Mouse (Mus musculus): ENCODE measurements at regions not wholly inside any gene's neighbourhood (a gene's known extent, or its start where the extent isn't known, plus 50 kb on each side); places are given as distances from the start of the nearest gene placed in this dataset.

DNA sequence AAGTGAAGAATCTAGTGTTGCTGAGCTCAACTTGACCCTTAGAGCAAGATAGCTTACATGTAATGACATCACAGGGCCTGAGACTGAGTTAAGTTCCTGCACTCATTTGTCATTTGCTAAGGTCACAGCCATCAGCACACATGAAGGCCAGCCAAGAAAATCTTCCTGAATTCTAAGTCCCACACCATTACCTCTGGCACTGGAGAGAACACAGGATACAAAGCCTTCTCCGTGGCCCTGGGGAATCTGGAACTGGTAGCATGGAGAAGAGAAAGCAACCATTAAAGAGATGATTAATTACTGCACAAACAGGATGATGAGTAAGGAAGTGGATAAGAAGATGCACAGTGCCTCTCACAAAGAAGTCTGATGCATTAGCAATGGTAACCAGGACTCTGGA is 232.0 kb downstream of the Wdr72 start:
- ATAC-seq (replicated peaks; ENCODE audit: poor library complexity, severe bottlenecking) = no peak

DNA sequence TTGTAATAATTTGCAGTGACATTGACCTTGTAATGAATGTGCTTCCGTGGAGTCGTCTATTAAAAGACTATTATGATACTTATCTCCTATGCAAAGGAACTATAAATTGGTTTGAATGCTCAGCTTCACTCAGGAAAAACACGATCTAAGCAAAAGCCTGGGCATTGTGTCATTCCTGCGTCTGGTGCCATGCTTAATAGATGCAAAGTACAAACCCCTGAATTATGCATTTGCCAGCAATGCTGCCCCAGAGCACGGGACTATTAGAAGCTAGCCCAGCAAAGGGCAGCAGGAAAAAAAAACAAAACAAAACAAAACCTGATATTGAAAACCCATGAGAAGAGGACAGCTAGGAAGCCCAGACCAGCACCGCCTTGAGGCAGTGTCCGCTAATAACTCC is 234.9 kb downstream of the Wdr72 start:
- no peak for ATAC-seq (replicated peaks; ENCODE audit: poor library complexity, severe bottlenecking)

DNA sequence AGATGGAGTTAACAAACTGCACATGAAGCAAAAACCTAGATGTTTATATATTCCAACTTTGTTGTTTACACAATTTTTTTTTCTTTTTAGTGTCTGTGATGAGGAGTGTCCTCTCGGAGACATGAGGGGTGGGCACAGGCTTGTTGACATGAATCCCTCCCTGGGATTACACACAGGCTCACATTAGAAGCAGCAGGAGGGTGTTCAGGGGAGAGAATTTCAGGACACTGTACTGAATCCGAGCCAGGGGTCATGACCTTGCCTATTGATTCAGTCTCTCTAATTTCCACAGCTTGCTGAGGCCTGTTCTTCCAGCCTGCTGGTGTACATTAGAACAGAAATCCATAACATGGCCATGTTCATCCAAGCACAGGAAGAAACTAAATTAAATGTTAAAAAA is 238.6 kb downstream of the Wdr72 start:
- no peak for ATAC-seq (replicated peaks; ENCODE audit: poor library complexity, severe bottlenecking)

DNA sequence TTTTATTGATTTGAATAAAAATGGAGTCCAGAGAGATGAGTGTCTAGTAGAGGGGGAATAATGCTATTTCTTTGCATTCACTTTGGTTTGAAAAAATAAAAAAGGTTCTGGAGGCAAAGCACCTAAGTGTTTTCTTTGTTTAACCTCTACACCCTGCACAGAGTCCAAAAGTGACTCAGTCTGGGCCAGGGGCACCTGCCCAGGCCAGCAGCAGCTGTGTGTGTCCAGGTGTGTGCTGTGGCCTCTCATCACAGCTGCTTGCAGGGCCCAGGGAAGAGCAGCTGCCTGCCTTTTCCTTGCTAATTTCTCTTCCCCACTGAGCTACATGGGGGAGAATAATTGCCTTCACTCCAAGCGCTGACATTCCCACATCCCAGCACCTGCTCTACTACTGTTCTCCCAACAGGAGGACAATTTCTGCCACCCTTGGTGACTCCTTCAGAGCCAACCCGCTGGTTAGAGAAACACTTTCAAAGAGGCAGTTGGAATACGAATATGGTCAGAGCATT is 255.8 kb downstream of the Wdr72 start:
- no peak for ATAC-seq (replicated peaks; ENCODE audit: poor library complexity, severe bottlenecking)

GRCm38 (mm10) chr9:74376191-74376590 is 266.0 kb downstream of the Wdr72 start:
- no peak for ATAC-seq (replicated peaks; ENCODE audit: poor library complexity, severe bottlenecking)

- ATAC-seq (replicated peaks; ENCODE audit: poor library complexity, severe bottlenecking) = no peak
Observed at GRCm38 (mm10) chr9:74377204-74377603, 267.0 kb downstream of the Wdr72 start.

- ATAC-seq (replicated peaks; ENCODE audit: poor library complexity, severe bottlenecking) = no peak
Observed at GRCm38 (mm10) chr9:74384206-74384896, 274.2 kb downstream of the Wdr72 start.

GRCm38 (mm10) chr9:74425594-74425993 is 315.4 kb downstream of the Wdr72 start:
- ATAC-seq (replicated peaks; ENCODE audit: poor library complexity, severe bottlenecking) = peak; percentile 89

DNA sequence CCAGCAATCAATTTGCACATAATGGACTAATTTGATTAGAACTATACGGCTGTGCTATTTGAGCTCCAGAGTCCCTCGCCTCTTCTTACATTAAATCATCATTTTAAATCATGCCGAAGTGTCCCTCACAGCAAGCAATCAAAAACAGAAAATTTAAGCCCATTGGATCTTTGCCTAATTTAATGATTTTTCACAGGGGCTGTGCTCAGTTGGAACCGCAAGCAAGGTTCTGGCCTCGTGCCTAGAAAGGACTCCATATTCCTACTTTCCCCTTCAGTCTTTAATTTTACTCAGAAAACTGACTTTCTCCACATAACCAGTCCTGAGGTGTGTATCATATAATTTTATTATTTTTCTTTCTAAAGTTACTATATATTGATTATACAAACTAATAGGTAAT is 339.8 kb downstream of the Wdr72 start:
- no peak for ATAC-seq (replicated peaks; ENCODE audit: poor library complexity, severe bottlenecking)

GRCm38 (mm10) chr9:74461084-74461483 is 350.9 kb downstream of the Wdr72 start:
- no peak for ATAC-seq (replicated peaks; ENCODE audit: poor library complexity, severe bottlenecking)

DNA sequence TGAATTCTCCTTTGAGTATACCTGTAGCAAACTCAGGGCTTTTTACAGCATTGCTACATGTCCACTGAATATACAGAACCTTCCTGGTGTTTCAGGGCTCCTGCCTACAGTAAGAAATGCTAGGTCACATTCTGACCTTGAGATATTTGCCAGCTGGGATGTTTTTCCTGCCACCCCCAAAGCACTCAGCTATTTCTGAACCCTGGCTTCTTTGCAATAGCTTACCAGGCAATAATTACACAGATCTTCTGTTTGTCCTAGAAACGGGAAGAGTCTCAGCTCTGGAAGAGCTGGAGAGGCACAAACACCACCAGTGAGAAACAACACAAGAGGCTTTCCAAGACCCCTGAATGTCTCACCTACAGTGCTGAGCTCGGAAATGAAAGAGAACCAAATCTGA is 366.7 kb downstream of the Wdr72 start:
- ATAC-seq (replicated peaks; ENCODE audit: poor library complexity, severe bottlenecking) = no peak

GRCm38 (mm10) chr9:74479273-74479672 is 369.1 kb downstream of the Wdr72 start:
- ATAC-seq (replicated peaks; ENCODE audit: poor library complexity, severe bottlenecking) = no peak

- no peak for ATAC-seq (replicated peaks; ENCODE audit: poor library complexity, severe bottlenecking)
Observed at GRCm38 (mm10) chr9:74513887-74514286, 347.8 kb upstream of the Onecut1 start.

- ATAC-seq (replicated peaks; ENCODE audit: poor library complexity, severe bottlenecking) = no peak
Observed at GRCm38 (mm10) chr9:74528550-74528949, 333.2 kb upstream of the Onecut1 start.

DNA sequence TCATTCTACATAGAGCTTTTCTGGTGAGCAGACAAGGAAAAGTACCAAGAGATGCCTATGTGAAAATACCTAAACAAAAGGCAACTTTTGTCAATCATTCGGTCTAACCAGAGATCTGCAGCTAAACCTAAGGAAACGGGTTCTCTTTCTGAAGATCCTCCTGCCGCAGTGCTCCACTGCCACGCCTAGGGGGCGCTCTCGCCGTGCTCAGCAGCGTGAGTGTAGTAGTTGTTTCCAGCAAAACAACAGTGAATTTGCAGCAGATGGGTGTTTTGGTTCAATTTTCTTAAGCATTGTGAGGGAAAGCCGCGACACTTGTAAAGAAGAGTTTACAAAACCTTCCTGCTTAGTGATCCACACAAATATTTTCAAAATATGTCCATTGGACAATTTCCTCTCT is 331.4 kb upstream of the Onecut1 start:
- ATAC-seq (replicated peaks; ENCODE audit: poor library complexity, severe bottlenecking) = peak; percentile 58; the same call in 1 of the 2 replicates

DNA sequence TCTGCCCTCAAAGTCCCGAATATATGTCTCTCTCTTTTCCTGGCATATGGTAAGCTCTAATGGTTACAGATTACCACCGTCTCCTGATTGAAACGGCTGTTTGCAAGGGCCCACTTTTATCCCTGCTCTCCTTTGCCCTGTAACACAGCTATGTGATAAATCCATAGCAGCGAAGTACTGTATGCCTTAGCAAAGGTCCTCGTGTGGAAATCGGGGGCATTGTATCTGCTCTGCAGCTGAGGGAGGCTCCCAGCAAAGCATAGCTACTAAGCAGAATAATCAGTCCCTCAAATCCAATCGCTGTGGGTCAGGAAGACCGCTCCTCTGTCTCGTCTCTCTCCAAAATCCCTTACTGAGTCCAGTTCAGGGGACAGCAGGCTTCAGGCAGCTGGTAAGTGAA is 331.0 kb upstream of the Onecut1 start:
- no peak for ATAC-seq (replicated peaks; ENCODE audit: poor library complexity, severe bottlenecking)

DNA sequence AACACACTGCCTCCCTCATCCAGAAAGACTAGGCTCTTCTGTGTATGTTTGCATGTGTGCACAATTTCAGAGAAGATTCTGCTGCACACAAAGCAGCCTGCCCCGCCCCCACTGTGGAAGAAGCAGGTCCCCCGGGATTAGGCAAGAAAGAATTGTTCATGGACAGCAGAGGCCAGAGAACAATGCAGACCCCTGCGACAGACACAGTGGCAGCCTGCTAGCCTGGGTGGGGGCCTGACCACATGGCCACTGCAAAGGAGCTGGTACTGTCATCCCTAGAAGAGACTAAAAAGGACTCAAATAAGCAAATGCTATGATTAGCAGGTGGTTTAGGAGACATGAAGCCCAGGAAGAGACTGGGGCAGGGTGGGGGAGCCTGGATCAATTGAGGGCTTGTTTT is 329.7 kb upstream of the Onecut1 start:
- no peak for ATAC-seq (replicated peaks; ENCODE audit: poor library complexity, severe bottlenecking)

GRCm38 (mm10) chr9:74534976-74535375 is 326.7 kb upstream of the Onecut1 start:
- ATAC-seq (replicated peaks; ENCODE audit: poor library complexity, severe bottlenecking) = no peak

DNA sequence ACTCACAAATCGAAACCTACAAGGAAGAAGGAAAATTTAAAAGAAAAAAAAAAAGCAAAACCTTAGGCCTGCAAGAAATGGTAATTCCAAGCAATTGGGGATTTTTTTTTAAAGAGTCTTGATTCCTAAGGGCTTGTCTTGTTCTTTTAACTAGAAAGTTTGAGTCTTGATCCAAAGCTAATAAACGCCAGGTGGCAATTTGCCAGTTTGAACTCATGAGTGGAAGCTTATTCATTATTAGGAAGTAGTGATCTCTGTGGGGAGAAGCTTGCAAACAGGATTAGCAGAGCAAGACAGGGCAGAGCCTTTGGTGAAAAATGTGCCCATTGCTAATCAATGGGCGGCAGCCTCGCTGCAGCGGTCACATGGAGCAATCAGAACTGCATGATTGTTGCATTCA is 305.6 kb upstream of the Onecut1 start:
- no peak for ATAC-seq (replicated peaks; ENCODE audit: poor library complexity, severe bottlenecking)

DNA sequence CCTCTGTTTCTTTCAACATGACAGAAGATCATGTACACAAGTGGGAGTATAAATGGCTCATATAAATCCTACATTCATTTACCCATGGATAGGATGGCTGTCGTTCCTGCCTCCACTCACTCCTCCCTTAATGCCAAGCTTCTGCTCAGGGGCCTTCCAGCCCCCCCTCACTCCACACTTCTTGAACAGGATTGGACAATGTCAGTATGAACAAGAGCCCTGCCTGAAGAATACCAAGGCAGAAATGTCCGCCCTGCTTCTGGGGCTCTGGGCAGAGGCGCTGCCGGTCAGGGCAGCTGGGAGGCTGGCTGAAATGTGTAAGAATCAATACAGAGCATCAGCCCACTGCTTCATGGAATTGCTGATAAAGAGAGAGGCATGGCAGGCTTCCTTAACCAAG is 269.0 kb upstream of the Onecut1 start:
- ATAC-seq (replicated peaks; ENCODE audit: poor library complexity, severe bottlenecking) = no peak

DNA sequence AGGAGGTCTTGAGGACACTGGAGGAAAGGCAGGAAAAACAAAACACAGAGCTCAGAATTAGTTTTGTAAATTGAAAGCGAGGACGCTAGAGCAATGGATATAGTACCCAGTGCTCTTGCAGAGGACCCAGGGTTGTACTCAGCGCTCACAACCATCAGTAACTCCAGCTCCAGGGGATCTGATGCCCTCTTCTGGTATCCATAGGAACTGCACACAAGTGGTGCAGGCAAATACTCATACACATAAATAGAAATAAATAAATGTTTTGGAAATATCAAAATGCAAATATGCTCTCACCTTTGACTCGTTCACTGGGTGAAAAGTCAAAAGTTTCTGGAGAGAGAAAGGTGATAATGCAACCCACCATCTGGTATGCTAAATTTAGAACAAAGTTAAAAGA is 267.8 kb upstream of the Onecut1 start:
- no peak for ATAC-seq (replicated peaks; ENCODE audit: poor library complexity, severe bottlenecking)

- no peak for ATAC-seq (replicated peaks; ENCODE audit: poor library complexity, severe bottlenecking)
Observed at GRCm38 (mm10) chr9:74604415-74604814, 257.3 kb upstream of the Onecut1 start.

- no peak for ATAC-seq (replicated peaks; ENCODE audit: poor library complexity, severe bottlenecking)
Observed at GRCm38 (mm10) chr9:74621957-74622356, 239.8 kb upstream of the Onecut1 start.
